Mouse (Mus musculus): ENCODE measurements around the gene Cdk11b. TPM values are rescaled to one million over a fixed set of nuclear protein-coding genes. Genes with fewer than 3 reads are reported as not detected.

Cdk11b gene
- polyA plus RNA-seq, 1 experiment from 2014 or later: 60.3 TPM

DNA sequence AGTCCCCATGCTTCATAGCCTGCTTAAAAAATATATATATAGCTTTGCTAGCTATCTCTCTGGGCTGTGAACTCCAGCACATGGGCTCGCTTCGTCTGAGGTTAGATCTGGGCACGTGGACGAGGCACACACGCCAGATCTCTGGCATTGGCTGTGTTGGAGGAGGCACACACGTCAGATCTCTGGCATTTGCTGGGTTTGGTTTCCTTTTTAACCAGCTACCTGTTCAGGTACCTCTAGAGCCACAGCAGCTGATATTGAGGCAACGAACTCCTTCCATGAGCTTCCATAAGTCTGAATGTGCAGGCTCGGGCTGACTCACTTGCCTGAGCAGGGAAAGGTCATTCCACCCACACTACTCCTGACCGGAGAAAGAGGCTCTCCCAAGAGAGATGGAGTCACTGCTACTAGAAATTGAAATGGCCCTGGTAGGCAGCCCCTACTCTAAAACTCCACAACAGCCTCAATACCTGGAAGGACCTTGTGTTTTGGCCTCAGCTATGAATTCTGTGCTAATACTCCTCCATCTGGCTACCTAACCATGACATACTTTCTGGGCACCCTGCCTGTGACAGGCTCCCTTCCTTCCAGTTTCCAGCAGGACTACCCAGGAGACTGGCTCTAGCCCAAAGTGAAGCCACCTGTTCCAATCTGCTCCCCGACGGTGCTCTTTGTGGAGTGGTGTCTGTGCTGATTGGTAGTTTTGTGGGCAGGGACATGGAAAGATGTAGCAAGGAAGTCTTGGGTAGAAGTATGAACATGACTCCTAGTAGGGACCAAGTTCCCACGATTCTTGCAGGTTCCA, 66.1 kb downstream of the Cdk11b start:
- Histone ChIP-seq H3K4me1 (replicated peaks; ENCODE audit: control insufficient read depth, insufficient read depth, low read length) (no peaks in the 10 kb centered on the region), H3K27me3 (replicated peaks; ENCODE audit: control insufficient read depth, insufficient read depth, low read length) (no peaks in the 10 kb centered on the region), H3K9me3 (ENCODE audit: control insufficient read depth) (no peaks in the 10 kb centered on the region), H3K36me3 (ENCODE audit: control insufficient read depth, insufficient read depth) (no peaks in the 10 kb centered on the region), H3K4me3 (ENCODE audit: low read depth, low read length) (no peak overlapping the region), H3K4me2 (replicated peaks; ENCODE audit: low read depth) (no peak overlapping the region), H3K9ac (ENCODE audit: low read depth, low read length) (no peak overlapping the region), H3K27ac (ENCODE audit: low read depth, low read length) (no peak overlapping the region)
- WGBS: 82% methylated on average over 12 of the region's 12 CpGs
- no peak for ATAC-seq
- no peak for TF ChIP-seq CTCF (IDR thresholded peaks at IDR 0.05; ENCODE audit: low read depth)

DNA sequence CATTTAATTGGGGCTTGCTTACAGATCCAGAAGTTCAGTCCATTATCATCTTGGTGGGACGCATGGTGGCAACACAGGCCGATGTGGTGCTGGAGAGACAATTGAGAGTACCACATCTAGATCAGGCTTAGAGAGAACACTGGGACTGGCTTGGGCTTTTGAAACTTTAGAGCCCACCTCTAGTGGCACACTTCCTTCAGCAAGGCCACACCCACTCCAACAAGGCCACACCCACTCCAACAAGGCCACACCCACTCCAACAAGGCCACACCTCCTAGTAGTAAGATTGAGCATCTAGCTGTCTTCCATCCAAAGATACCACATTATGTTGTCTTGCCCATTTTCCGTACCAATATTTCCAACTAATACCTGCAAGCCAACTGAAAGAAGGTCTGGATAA, 67.8 kb downstream of the Cdk11b start:
- Histone ChIP-seq H3K4me1 (replicated peaks; ENCODE audit: control insufficient read depth, insufficient read depth, low read length) (no peaks in the 10 kb centered on the region), H3K27ac (ENCODE audit: low read depth, low read length) (no peak overlapping the region), H3K4me2 (replicated peaks; ENCODE audit: low read depth) (no peak overlapping the region), H3K9ac (ENCODE audit: low read depth, low read length) (no peak overlapping the region), H3K9me3 (ENCODE audit: control insufficient read depth) (no peaks in the 10 kb centered on the region), H3K36me3 (ENCODE audit: control insufficient read depth, insufficient read depth) (no peaks in the 10 kb centered on the region), H3K4me3 (ENCODE audit: low read depth, low read length) (no peak overlapping the region), H3K27me3 (replicated peaks; ENCODE audit: control insufficient read depth, insufficient read depth, low read length) (no peaks in the 10 kb centered on the region)
- no peak for TF ChIP-seq CTCF (IDR thresholded peaks at IDR 0.05; ENCODE audit: low read depth)
- ATAC-seq: no peak
- WGBS: 97% methylated on average over 3 of the region's 3 CpGs

DNA sequence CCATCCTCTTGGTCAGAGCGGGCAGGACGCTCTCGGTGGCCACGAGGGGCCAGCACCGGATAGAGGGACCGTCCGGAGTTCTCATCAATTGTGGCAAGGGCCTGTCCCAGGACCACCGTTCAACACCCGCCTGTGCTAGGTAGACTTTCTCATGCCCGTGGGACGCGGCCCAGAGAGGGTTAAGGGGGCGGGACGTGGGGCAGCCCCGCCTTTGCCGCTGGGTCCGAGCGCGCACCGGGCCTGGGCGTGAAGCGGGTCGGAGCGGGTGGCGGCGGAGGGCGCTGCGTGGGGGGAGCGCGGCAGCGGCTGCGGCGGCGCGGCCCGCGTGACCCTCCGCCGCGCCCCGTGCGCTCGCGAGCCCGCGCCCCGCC, 69.4 kb downstream of the Cdk11b start, which contains the start of gene Fndc10:
Gene Fndc10 (plus strand): TSS at position 232 of the 371 bp plus-strand sequence.
- peak within 1 kb of the TSS; percentile 65 for H3K9ac ChIP-seq (ENCODE audit: low read depth, low read length)
- H3K36me3 ChIP-seq (ENCODE audit: control insufficient read depth, insufficient read depth): no peaks in the 10 kb centered on the region
- peak within 1 kb of the TSS; percentile 60; the same call in 1 of the 2 replicates for H3K27ac ChIP-seq (ENCODE audit: low read depth, low read length)
- peak within 1 kb of the TSS; percentile 91 for H3K4me2 ChIP-seq (replicated peaks; ENCODE audit: low read depth)
- no peaks in the 10 kb centered on the region for H3K9me3 ChIP-seq (ENCODE audit: control insufficient read depth)
- TF ChIP-seq CTCF (IDR thresholded peaks at IDR 0.05; ENCODE audit: low read depth): peak; percentile 35
- H3K4me1 ChIP-seq (replicated peaks; ENCODE audit: control insufficient read depth, insufficient read depth, low read length): no peaks in the 10 kb centered on the region
- H3K4me3 ChIP-seq (ENCODE audit: low read depth, low read length): peak within 1 kb of the TSS; percentile 67
- WGBS: under 1% methylated on average over 41 of the region's 47 CpGs
- H3K27me3 ChIP-seq (replicated peaks; ENCODE audit: control insufficient read depth, insufficient read depth, low read length): no peaks in the 10 kb centered on the region
- peak; percentile 49 for ATAC-seq

DNA sequence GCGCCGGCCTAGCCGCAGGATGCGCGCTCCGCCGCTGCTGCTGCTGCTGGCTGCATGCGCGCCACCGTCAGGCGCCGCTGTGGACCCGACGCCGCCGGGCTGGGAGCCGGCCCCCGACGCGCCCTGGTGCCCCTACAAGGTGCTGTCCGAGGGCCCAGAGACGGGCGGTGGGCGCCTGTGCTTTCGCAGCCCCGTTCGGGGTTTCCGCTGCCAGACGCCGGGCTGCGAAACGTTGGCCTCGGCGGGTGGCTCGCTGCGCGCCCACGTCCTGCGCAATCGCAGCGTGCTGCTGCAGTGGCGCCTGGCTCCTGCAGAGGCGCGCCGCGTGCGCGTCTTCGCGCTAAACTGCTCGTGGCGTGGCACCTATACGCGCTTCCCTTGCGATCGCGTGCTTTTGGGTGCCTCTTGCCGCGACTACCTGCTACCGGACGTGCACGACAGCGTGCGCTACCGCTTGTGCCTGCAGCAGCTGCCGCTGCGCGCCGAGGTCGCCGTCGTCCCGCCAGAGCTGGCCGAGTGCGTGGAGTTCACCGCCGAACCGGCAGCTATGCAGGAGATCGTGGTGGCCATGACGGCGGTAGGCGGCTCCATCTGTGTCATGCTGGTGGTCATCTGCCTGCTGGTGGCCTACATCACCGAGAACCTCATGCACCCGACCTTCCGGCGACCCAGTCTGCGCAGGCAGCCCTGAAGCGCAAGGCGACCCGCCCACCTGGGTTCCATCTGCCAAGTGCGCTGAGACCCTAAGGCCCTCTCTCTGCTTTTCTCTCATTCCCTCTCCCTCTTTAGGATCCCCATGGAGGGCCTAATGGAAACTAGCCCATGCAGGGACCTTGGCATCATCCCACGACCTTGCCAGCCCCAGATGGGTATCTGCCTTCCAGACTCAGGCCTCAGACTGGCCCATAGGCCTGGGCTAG, 70.1 kb downstream of the Cdk11b start:
- TF ChIP-seq CTCF (IDR thresholded peaks at IDR 0.05; ENCODE audit: low read depth): peak; percentile 70

DNA sequence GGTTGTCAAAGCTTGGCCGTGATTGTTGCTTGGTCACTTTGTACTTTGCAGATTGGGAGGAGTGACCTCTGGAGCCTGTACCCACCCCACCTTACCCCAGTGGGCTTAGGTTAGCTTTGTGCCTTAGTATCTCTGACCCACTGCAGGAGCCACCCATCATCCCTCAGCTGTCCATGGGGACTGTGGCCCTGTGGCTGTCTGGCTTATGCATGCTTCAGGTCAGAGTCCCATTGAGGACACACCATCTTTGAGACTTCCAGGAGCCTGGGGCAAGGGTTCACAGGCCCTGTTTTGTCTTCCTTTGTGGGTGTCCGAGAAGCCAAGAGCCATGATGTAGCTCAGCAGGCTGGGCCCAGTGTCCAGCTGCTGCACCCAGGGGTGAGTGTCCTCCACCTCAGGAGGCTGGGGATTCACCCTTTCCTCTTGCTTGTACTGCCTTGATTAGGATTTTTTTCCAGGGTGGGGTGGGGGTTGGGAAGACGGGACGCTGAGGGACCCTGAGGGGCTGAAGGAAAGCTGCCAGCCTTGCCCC, 70.9 kb downstream of the Cdk11b start:
- no peaks in the 10 kb centered on the region for H3K4me1 ChIP-seq (replicated peaks; ENCODE audit: control insufficient read depth, insufficient read depth, low read length)
- H3K9ac ChIP-seq (ENCODE audit: low read depth, low read length): no peak overlapping the region
- H3K4me3 ChIP-seq (ENCODE audit: low read depth, low read length): 0 out of 2 replicates have a peak overlapping the region, but pooled peaks have one; percentile 67
- no peak for TF ChIP-seq CTCF (IDR thresholded peaks at IDR 0.05; ENCODE audit: low read depth)
- 84% methylated on average over 4 of the region's 4 CpGs for WGBS
- peak overlapping the region; percentile 91 for H3K4me2 ChIP-seq (replicated peaks; ENCODE audit: low read depth)
- no peaks in the 10 kb centered on the region for H3K36me3 ChIP-seq (ENCODE audit: control insufficient read depth, insufficient read depth)
- H3K27me3 ChIP-seq (replicated peaks; ENCODE audit: control insufficient read depth, insufficient read depth, low read length): no peaks in the 10 kb centered on the region
- H3K9me3 ChIP-seq (ENCODE audit: control insufficient read depth): no peaks in the 10 kb centered on the region
- ATAC-seq: no peak
- no peak overlapping the region for H3K27ac ChIP-seq (ENCODE audit: low read depth, low read length)

More for the DNA sequence above, 70.1 kb downstream of the Cdk11b start:
- no peaks in the 10 kb centered on the region for H3K9me3 ChIP-seq (ENCODE audit: control insufficient read depth)
- H3K36me3 ChIP-seq (ENCODE audit: control insufficient read depth, insufficient read depth): no peaks in the 10 kb centered on the region
- H3K27me3 ChIP-seq (replicated peaks; ENCODE audit: control insufficient read depth, insufficient read depth, low read length): no peaks in the 10 kb centered on the region
- H3K27ac ChIP-seq (ENCODE audit: low read depth, low read length): peak overlapping the region; percentile 60; the same call in 1 of the 2 replicates
- peak overlapping the region; percentile 91 for H3K4me2 ChIP-seq (replicated peaks; ENCODE audit: low read depth)
- H3K4me1 ChIP-seq (replicated peaks; ENCODE audit: control insufficient read depth, insufficient read depth, low read length): no peaks in the 10 kb centered on the region
- 1% methylated on average over 89 of the region's 92 CpGs for WGBS
- H3K9ac ChIP-seq (ENCODE audit: low read depth, low read length): peak overlapping the region; percentile 65
- H3K4me3 ChIP-seq (ENCODE audit: low read depth, low read length): peak overlapping the region; percentile 67
- ATAC-seq: peak; percentile 68

Data from intestine, postnatal 0 days (tissue).